Mouse (Mus musculus): ENCODE results near the gene Kcnd3.

DNA sequence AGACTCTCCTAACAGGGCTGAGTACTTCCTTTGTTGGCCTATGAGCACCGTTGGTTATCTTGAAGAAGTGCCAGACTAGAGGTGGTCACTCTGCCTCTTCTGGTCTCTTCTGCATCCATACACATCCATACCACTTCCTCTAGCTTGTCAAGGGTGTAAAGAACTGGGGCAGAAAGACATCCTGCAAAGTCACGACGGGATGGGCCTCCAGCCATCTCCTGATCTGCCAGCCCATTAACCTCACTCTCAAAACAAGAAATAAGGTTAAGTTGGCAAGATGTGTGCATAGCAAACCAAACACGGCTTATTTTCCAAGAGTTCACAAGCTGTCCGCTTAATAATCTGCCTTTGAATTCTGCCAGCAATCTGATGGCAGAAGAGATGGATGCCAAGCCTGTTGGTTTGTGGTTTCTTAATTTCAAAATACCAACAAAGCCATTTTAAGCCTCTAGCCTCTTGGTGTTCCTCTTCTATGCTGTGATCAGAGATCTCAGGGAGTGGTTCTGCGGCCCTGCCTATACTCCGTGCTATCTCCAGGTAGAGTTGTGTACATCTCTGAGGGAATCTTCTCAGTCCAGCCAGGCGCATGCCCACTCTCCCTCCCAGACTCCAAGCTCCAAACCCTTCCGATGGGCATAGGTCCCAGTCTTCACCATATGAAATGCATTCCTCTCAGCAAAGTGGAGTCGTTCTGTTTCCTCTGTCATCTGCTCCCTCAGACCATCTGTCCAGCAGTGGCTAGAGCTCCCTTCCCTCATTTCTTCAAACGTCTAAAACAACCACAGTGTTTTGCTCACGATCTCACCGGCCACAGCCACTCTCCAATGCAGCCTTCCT lies 201.6 kb downstream of the Kcnd3 start:
- TF ChIP-seq CTCF (IDR thresholded peaks at IDR 0.05; ENCODE audit: low read depth) (no peak), EP300 (IDR thresholded peaks at IDR 0.05; ENCODE audit: low read depth) (no peak)
